In genomic region chr11:96916885-96917396, GRCm38 (mm10) we compare ENCODE assay signal across 9 mouse cellular contexts. TPM values are rescaled to one million over a fixed set of nuclear protein-coding genes. Genes with fewer than 3 reads are reported as not detected.
DNase-seq lines count a peak whose midpoint lies in the region; ATAC-seq and TF ChIP-seq lines count a peak whose summit lies in the region.
"Had no signal": no experiment of that assay in that cellular context is flagged by ENCODE, and none has a peak within 500 bp of the region (broad histone marks: within the 10 kb centered on the region; RNA-seq: fewer than 3 reads in every experiment).

No protein-coding gene starts in this region.

- no peak for DNase-seq in kidney, postnatal 10 days
- DNase-seq in embryonic facial prominence, embryonic 11.5 days (ENCODE audit: low spot score): no peak
- DNase-seq in MN1 (ENCODE audit: low spot score): no peak
- DNase-seq in frontal cortex, adult 2 months (ENCODE audit: extremely low spot score in 1 of 2, low spot score in 1 of 2): no peak

- H3K4me3 ChIP-seq in kidney, embryonic 16.5 days (ENCODE audit: low read length): peak overlapping the region; percentile 86
- H3K4me3 ChIP-seq in embryonic facial prominence, embryonic 11.5 days (ENCODE audit: low read depth, low read length): peak overlapping the region; percentile 16; the same call in 1 of the 2 replicates
- H3K4me3 ChIP-seq in intestine, embryonic 15.5 days (replicated peaks): peak overlapping the region; percentile 29
- peak overlapping the region; percentile 63 for H3K4me3 ChIP-seq in myocyte

- H3K36me3 ChIP-seq in kidney, embryonic 16.5 days (ENCODE audit: insufficient read depth, low read length): 0 out of 2 replicates have a peak, but pooled peaks cover 3% of the 10 kb centered on the region
- H3K36me3 ChIP-seq in embryonic facial prominence, embryonic 11.5 days (replicated peaks; ENCODE audit: control insufficient read depth, insufficient read depth, low read depth, low read length): no peaks in the 10 kb centered on the region
- H3K36me3 ChIP-seq in intestine, embryonic 15.5 days: no peaks in the 10 kb centered on the region
- no peaks in the 10 kb centered on the region for H3K36me3 ChIP-seq in myocyte (ENCODE audit: control insufficient read depth, insufficient read depth)

- H3K27me3 ChIP-seq in kidney, embryonic 16.5 days (ENCODE audit: insufficient read depth, low read length): no peaks in the 10 kb centered on the region
- H3K27me3 ChIP-seq in embryonic facial prominence, embryonic 11.5 days (ENCODE audit: control insufficient read depth, insufficient read depth, low read length): no peaks in the 10 kb centered on the region
- H3K27me3 ChIP-seq in intestine, embryonic 15.5 days (replicated peaks): no peaks in the 10 kb centered on the region
- no peaks in the 10 kb centered on the region for H3K27me3 ChIP-seq in myocyte (ENCODE audit: control insufficient read depth, insufficient read depth, insufficient read length)

- peak overlapping the region; percentile 66 for H3K9ac ChIP-seq in kidney, embryonic 16.5 days (replicated peaks; ENCODE audit: low read length)
- peak overlapping the region; percentile 39 for H3K9ac ChIP-seq in embryonic facial prominence, embryonic 11.5 days (replicated peaks; ENCODE audit: low read length)
- no peak overlapping the region; the same call in 1 of the 2 replicates for H3K9ac ChIP-seq in intestine, embryonic 15.5 days

- H3K9me3 ChIP-seq in kidney, embryonic 16.5 days (ENCODE audit: low read length): no peaks in the 10 kb centered on the region
- H3K9me3 ChIP-seq in embryonic facial prominence, embryonic 11.5 days (replicated peaks; ENCODE audit: control insufficient read depth, low read length): no peaks in the 10 kb centered on the region
- H3K9me3 ChIP-seq in intestine, embryonic 15.5 days: no peaks in the 10 kb centered on the region

- peaks cover 8% of the 10 kb centered on the region for H3K4me1 ChIP-seq in kidney, embryonic 16.5 days (ENCODE audit: insufficient read depth, low read length)
- H3K4me1 ChIP-seq in embryonic facial prominence, embryonic 11.5 days (ENCODE audit: control insufficient read depth, insufficient read depth, low read length): no peaks in the 10 kb centered on the region; the same call in 1 of the 2 replicates
- H3K4me1 ChIP-seq in intestine, embryonic 15.5 days (replicated peaks): peaks cover 10% of the 10 kb centered on the region

- ATAC-seq in kidney, embryonic 16.5 days (ENCODE audit: low FRiP score, low TSS enrichment): peak; percentile 8
- no peak; the same call in 1 of the 2 replicates for ATAC-seq in embryonic facial prominence, embryonic 11.5 days (replicated peaks; ENCODE audit: insufficient number of reproducible peaks, low FRiP score, low TSS enrichment, low read depth)
- ATAC-seq in intestine, embryonic 15.5 days: peak; percentile 6; the same call in 1 of the 2 replicates
- ATAC-seq in monocyte, adult 5-6 weeks (replicated peaks; ENCODE audit: insufficient number of reproducible peaks, low FRiP score, low TSS enrichment, poor library complexity, severe bottlenecking): no peak

- H3ac ChIP-seq in myocyte (ENCODE audit: control insufficient read depth, insufficient read length): no peak overlapping the region

- TF ChIP-seq POLR2A in myocyte (IDR thresholded peaks at IDR 0.05; ENCODE audit: insufficient read length, low read depth): no peak

- H3K27ac ChIP-seq in kidney, embryonic 16.5 days (ENCODE audit: low read length): no peak overlapping the region
- no peak overlapping the region for H3K27ac ChIP-seq in embryonic facial prominence, embryonic 11.5 days (replicated peaks; ENCODE audit: low read depth, low read length)
- H3K27ac ChIP-seq in intestine, embryonic 15.5 days: peak overlapping the region; percentile 4; the same call in 1 of the 2 replicates

- 29% methylated on average over 12 of the region's 13 CpGs for WGBS in kidney, embryonic 16.5 days
- 32% methylated on average over 12 of the region's 13 CpGs for WGBS in embryonic facial prominence, embryonic 11.5 days
- WGBS in intestine, embryonic 15.5 days: 32% methylated on average over 13 of the region's 13 CpGs

- peak overlapping the region; percentile 58 for H3K4me2 ChIP-seq in kidney, embryonic 16.5 days (replicated peaks; ENCODE audit: low read depth, low read length)
- peak overlapping the region; percentile 34 for H3K4me2 ChIP-seq in embryonic facial prominence, embryonic 11.5 days (ENCODE audit: low read depth, low read length)
- H3K4me2 ChIP-seq in intestine, embryonic 15.5 days (replicated peaks): peak overlapping the region; percentile 53
- peak overlapping the region; percentile 98 for H3K4me2 ChIP-seq in myocyte (ENCODE audit: low read depth)

- no peaks in the 10 kb centered on the region for H3K79me2 ChIP-seq in myocyte (ENCODE audit: control insufficient read depth, insufficient read depth)

TF ChIP-seq in myocyte, 11 proteins besides CTCF, POLR2A, EP300 and RAD21:
- TF ChIP-seq TCF12 (IDR thresholded peaks at IDR 0.05; ENCODE audit: insufficient read depth, poor library complexity, severe bottlenecking): no peak
- TF ChIP-seq MAX (IDR thresholded peaks at IDR 0.05; ENCODE audit: low read depth): no peak
- TF ChIP-seq E2F4 (IDR thresholded peaks at IDR 0.05; ENCODE audit: insufficient read depth): no peak
- TF ChIP-seq MYOD1 (IDR thresholded peaks at IDR 0.05; ENCODE audit: control insufficient read depth in 1 of 3, insufficient read length in 2 of 3, low read depth in 2 of 3): no peak
- TF ChIP-seq CEBPB (IDR thresholded peaks at IDR 0.05; ENCODE audit: insufficient read depth, poor library complexity, severe bottlenecking): no peak
- TF ChIP-seq TCF3 (IDR thresholded peaks at IDR 0.05; ENCODE audit: insufficient read length, low read depth): no peak
- no peak for TF ChIP-seq REST (IDR thresholded peaks at IDR 0.05; ENCODE audit: insufficient read depth, insufficient read length)
- no peak for TF ChIP-seq SRF (IDR thresholded peaks at IDR 0.05; ENCODE audit: control insufficient read depth, insufficient read length, low read depth)
TF ChIP-seq in myocyte: peak in this region for 0.

RNA-seq across cellular contexts. Expression of gene Cdk5rap3, which starts 0.6 kb away (rescaled TPM):
- polyA plus RNA-seq in kidney, embryonic 16.5 days (2015; fragmentation: Nextera tagmentation; extraction: Ambion mirVana): 83.7 and 88.3 TPM in 2 replicates
- 76.0 and 76.2 TPM in 2 replicates for polyA plus RNA-seq in embryonic facial prominence, embryonic 11.5 days (2014; fragmentation: Nextera tagmentation; extraction: Ambion mirVana)
- 64.2 and 66.7 TPM in 2 replicates for polyA plus RNA-seq in intestine, embryonic 15.5 days (2015; fragmentation: Nextera tagmentation; extraction: Ambion mirVana)
- 65.8 TPM for polyA plus RNA-seq in myocyte (2012; fragmentation: generic; extraction: Trizol)
- 37.8 and 45.8 TPM in 2 replicates for polyA plus RNA-seq in frontal cortex, adult 2 months (2012; rRNA removed)
- total RNA-seq in monocyte, adult 5-6 weeks (2017): 38.4 to 51.0 TPM (median 44.6 TPM) in 3 replicates

RNA-seq across cellular contexts. Expression of gene Prr15l, which starts 11.0 kb away (rescaled TPM):
- 52.5 and 55.8 TPM in 2 replicates for polyA plus RNA-seq in kidney, embryonic 16.5 days (2015; fragmentation: Nextera tagmentation; extraction: Ambion mirVana)
- 1.7 and 2.8 TPM in 2 replicates for polyA plus RNA-seq in embryonic facial prominence, embryonic 11.5 days (2014; fragmentation: Nextera tagmentation; extraction: Ambion mirVana)
- polyA plus RNA-seq in intestine, embryonic 15.5 days (2015; fragmentation: Nextera tagmentation; extraction: Ambion mirVana): 84.7 and 86.9 TPM in 2 replicates
- polyA plus RNA-seq in myocyte (2012; fragmentation: generic; extraction: Trizol): 0.07 TPM
- not detected in 2 replicates for polyA plus RNA-seq in frontal cortex, adult 2 months (2012; rRNA removed)
- total RNA-seq in monocyte, adult 5-6 weeks (2017): 0.29 TPM in 1 of 3 replicates, not detected in the others
- total RNA-seq: left cerebral cortex, postnatal 25 days had no signal

RNA-seq across cellular contexts. Expression of gene Pnpo, which starts 26.8 kb away (rescaled TPM):
- polyA plus RNA-seq in kidney, embryonic 16.5 days (2015; fragmentation: Nextera tagmentation; extraction: Ambion mirVana): 38.0 TPM in 2 replicates
- 26.7 and 29.0 TPM in 2 replicates for polyA plus RNA-seq in embryonic facial prominence, embryonic 11.5 days (2014; fragmentation: Nextera tagmentation; extraction: Ambion mirVana)
- 81.9 and 92.8 TPM in 2 replicates for polyA plus RNA-seq in intestine, embryonic 15.5 days (2015; fragmentation: Nextera tagmentation; extraction: Ambion mirVana)
- 7.5 TPM for polyA plus RNA-seq in myocyte (2012; fragmentation: generic; extraction: Trizol)
- 34.9 and 35.9 TPM in 2 replicates for polyA plus RNA-seq in frontal cortex, adult 2 months (2012; rRNA removed)
- 18.3 to 23.7 TPM (median 20.6 TPM) in 3 replicates for total RNA-seq in monocyte, adult 5-6 weeks (2017)

Comparison
In these comparisons a context has a peak if more than half of its experiments do, and no peak if none do; other contexts are left out.
1. ATAC-seq: peak in kidney, embryonic 16.5 days (single experiment) and intestine, embryonic 15.5 days (single experiment); none in embryonic facial prominence, embryonic 11.5 days (single experiment) and monocyte, adult 5-6 weeks (single experiment).
2. H3K4me2 ChIP-seq: peak in every context shown above with its lines; median percentile 98 in myocyte; 58 in kidney, embryonic 16.5 days; 53 in intestine, embryonic 15.5 days; 34 in embryonic facial prominence, embryonic 11.5 days.
3. H3K4me3 ChIP-seq: peak in every context shown above with its lines; median percentile 86 in kidney, embryonic 16.5 days; 63 in myocyte; 29 in intestine, embryonic 15.5 days; 16 in embryonic facial prominence, embryonic 11.5 days.
4. RNA of gene Prr15l, which starts 11.0 kb away (polyA plus RNA-seq): 84.7 to 86.9 TPM in intestine, embryonic 15.5 days and 52.5 to 55.8 TPM in kidney, embryonic 16.5 days; 1.7 to 2.8 TPM in embryonic facial prominence, embryonic 11.5 days, 0.07 TPM in myocyte (single experiment) and not detected in frontal cortex, adult 2 months; every median in the first group is over 10 times any median in the second.